Mouse (Mus musculus): ENCODE measurements around the gene Hid1.

DNA sequence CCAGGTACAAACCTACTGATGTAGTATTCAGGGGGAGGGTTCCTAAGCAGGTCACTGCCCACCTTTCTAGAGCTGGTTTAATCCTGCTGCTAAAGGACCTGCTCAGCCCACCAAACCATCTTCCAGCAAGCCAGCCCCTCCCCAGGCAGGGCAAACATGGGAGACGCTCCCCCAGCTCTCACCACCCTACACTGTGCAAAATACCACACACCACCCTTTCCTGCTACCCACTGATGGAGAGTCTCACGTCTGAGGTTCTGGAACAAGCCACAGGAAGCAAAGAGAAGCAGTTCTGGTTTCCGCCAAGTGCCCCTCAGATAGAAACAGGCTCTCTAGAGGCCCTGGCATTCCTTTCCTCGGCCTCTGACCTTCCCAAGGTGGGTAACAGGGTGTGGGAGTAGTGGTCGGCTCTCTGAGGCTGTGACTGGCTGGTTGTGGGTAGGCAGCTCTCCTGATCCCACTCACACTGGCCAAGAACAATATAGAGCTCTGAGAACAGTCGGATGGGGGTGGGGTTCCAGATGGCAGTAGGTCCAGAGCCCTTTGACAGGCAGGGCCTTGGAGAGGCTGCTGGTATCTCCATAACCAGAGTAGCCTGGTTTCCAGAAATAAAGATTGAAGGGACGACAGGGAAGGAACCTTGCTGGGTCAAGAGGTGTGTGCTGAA, 1.4 kb downstream of the Hid1 start:
- TF ChIP-seq CTCF (IDR thresholded peaks at IDR 0.05; ENCODE audit: extremely low read depth, insufficient read length, insufficient replicate concordance, low read depth, low read length): no peak
- no peak for TF ChIP-seq POLR2A (IDR thresholded peaks at IDR 0.05; ENCODE audit: low read depth, low read length)

Data from small intestine, adult 2 months (tissue).